Mouse (Mus musculus): ENCODE data around the gene Stxbp3.
"Not testable (repeated sequence)": the region's sequence is repeated elsewhere in the genome, so short reads cannot be mapped to it uniquely, and the experiment has no call there.

Gene Stxbp3

DNA sequence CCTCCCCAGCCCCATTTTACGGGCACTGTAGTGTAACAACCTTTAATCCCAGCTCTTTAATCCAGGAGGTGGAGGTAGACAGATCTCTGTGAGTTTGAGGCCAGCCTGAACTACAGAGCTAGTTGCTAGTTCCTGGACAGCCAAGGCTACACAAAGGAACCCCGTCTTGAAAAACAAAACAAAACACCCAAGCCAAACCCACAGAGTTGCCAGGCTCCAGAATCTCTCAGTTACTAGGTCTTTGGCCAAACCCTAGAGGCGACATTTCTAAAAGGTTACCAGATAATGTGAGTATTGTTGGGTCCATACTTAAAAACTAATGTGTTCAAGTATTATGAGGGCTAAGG, 16.8 kb upstream of the Stxbp3 start:
- DNase-seq (ENCODE audit: low spot score in 2 of 2), result no peak

DNA sequence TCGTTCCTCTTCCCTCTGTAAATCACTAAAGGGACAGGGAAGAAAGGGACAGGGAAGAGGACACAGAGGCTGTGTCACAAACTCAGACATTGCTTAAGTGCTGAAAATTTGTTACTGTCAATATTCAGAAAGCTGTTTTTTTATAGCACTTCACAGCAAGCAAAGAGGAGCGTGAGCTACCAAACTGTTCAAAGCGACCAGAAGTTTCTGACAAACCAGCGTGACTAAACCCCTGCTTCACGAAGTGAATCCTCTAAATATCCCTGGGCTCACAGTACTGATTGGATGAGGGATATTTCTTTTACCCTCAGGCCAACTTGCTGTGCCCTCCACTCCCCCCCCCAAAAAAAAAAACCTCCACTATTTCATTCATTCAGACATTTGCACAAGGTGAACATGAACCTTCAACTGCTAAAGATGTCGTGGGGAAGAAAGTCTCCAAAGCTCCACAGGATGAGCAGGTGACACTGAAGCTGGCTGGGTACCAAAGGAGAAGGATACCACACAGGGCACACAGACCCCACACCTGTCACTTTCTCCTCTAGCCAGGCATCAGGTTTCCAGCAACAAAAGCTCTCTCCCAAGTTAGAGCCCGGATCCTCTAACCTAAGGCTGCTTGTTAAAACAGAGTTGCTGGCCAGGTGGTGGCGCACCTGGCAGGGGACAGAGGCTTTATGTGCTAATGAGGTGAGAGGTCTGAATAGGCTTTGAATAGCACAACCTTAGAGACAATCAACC, 16.2 kb upstream of the Stxbp3 start:
- DNase-seq (ENCODE audit: low spot score in 2 of 2), result no peak

DNA sequence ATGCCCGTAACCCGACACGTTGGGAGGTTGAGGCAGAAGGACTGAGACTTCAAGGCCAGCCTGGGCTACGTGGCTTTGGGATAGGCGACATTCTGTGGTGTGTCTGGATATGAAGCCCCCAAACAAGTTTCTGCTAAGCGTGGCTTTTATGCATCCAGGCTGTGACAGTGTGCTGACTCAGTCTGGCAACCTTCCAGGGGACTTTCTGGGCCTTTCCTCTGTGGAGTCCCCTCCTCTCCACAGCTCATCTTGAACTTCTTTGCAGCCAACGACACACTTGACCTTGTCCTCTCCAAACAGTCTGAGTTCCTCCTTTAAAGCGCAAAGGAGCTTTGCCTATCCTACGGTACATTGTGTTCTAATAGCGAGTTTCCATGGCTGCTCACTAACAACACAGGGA, 15.5 kb upstream of the Stxbp3 start:
- no peak for DNase-seq (ENCODE audit: low spot score in 2 of 2)

DNA sequence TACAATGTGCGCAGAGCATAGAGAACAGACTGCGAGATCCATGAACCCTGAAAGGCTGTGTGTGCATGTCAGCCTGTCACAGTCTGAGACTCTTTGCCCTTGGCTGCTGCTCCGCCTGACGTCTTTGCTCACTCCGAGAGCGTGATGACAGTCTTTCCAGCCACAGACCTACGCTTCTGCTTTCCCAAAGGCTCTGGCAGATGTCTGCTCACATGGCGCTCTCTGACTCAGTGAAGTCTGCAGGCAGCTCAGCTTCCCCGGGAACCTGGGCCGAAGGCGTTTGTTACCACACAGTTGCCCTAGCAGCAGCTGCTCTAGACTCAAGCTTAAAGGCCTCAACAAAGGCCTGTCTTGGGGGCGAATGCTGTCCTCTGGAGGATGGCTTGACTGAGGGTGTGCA, 15.0 kb upstream of the Stxbp3 start:
- DNase-seq (ENCODE audit: low spot score in 2 of 2), result peak; percentile 70 to 79

DNA sequence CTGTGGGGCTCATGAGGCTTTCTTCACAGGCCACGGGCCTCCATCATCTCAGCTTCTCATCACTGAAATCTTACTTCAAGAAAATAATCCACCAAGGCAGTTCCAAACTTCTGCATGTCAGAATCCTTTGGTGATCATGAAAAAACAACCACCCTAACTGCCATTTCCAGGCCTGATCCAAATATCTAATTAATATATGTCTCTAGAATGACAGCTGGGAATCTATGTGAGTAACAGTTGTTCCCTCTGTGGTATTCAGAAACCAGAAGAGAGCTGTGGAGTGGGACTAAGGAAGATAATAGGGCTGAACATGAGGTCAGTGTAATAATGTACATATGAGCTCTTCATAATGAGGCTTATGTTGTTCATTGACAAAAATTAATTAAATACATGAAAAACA, 12.9 kb upstream of the Stxbp3 start:
- no peak for DNase-seq (ENCODE audit: low spot score in 2 of 2)

DNA sequence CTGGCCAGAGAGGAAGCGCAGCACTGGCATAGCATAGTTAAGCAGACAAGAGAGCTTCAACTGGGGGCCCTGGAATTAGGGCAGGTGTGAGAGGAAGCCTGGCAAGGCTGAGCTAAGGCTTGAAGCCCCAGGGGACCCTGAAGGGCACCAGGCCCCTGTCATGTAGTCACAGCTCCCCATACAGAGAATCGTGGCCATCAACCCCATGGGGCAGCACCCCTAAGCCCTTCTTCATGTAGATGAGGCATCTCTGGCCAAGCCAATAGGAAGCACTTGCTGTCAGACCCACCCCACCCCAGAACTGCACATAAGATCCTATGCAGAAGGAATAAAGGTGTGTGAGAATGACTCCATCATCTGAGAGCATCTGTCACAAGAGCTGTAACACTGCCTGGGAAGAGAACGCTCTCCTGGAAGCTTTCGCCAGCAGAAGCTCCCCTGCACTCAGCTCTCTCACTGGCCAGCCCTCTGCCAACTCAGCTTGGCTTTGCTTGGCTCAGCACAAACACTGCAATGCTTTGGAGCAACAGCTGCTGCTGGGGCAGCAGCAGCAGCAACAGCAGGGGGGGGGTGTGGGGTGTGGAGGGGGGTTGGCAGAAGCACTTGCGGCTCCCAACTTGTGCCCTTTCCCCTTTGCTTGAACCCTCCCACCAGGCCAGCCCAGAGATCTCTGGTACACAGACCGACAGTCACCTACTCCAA, 11.8 kb upstream of the Stxbp3 start:
- DNase-seq (ENCODE audit: low spot score in 2 of 2), result no peak

DNA sequence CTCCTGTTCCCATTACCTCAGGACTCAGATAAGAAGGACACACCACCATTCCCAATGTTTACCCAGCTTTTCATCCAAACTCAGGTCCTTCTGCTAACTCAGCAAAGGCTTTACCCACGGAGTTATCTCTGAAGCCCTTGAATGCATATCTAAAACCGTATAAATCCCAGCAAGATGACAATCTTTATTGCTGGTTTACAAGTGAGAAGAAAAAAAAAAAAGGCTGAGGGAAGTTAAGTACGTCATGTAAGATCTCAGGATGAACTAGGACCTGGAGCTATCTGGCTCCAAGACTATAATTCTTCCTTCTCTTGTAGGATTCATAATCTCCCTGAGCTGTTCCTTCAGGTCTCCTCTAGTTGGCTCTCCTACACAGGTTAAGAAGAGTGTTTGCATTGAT, 11.2 kb upstream of the Stxbp3 start:
- DNase-seq (ENCODE audit: low spot score in 2 of 2), result no peak

DNA sequence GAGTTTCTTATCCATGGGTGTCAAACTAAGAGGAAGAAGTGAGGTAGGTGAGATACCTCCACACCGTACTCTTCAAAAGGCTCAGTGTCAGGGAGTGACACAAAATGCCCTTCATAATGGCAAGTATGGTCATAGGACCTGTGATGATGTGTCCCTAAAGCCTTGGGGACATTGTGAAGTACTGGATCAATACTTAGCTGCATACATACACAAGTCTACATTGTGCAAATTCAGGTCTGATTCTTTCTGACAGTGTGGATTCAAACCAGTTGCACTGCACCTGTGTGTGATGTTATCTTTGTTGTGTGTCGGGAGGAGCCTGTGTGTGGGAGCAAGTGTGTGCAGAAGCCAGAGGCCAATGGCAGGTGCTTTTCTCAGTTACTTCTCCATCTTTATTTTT, 10.7 kb upstream of the Stxbp3 start:
- DNase-seq (ENCODE audit: low spot score in 2 of 2), result no peak

DNA sequence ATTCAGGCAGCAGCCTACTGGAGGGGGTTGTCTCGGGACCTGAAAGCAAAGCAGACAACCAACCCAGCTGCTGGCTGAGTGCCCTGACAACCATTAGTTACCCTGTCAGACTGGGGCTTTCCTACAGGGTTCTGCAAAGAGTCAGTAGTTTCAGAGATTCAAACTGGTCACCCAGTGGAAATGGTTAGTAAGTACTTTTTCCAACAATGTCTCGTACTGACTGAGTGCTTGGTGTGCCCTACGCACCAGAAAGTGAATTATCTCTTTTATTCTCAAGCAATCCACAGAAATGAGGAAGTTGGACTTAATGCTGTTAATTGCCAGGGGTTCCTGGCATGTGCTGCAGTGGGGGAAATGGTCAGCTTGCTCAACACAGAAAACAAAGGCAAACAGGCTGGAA, 10.2 kb upstream of the Stxbp3 start:
- DNase-seq (ENCODE audit: low spot score in 2 of 2), result no peak

DNA sequence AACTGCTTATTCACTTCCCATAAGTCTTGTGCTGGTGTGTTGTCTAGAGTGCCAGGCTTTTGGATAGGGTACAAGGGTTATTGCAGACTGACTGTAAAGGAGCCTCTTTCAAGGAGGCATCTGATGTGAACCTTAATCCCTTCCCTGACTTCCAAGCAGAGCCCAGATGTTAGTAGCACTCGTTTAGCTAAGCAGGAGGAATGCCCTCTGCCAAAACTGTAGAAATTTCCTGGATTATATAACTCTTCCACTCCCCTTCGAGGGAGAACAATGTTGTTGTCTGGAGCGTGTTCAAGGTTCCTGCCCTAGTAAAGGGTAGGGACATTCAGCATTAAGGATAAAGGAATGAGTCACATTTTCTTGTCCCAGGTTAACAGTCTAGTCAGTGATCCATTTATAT, 6.3 kb upstream of the Stxbp3 start:
- no peak for DNase-seq (ENCODE audit: low spot score in 2 of 2)

DNA sequence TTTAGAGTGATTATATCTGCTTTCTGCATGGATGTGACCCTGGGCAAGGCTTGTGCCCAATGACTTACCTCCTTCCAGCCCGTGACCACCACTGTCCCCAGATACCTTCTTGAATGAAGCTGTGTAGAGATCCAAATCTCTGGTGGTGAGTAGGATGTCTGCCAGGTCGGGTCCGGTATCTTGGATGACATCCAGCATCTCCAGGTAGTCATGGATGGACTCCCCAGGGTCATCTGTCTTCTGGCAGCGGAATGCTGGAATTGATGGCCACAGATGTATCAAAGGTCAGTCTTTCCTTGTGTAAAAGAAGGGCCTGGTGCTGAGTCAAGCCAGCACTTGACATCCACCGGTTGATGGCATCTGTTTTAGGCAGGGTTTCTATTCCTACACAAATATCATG, 4.2 kb upstream of the Stxbp3 start:
- no peak for DNase-seq (ENCODE audit: low spot score in 2 of 2)

DNA sequence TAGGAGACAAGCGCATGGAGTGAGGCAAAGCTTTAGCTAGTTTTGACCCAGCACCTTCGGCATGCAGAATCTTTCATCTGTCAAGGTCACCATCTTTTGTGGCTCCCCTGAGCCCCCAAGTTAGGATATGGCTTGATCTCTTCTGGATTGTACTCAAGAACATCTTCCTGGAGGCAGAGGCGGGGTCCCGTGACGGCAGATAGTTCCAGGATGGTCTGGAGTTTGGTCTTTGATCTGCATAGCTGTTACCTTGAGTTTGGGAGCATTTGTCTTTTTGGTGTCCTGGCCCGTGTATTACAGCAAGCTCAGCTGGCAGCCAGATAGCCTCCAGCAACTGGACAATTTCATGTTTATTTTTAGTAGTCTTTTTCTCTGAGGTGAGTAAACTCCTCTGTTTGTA, 3.7 kb upstream of the Stxbp3 start:
- no peak for DNase-seq (ENCODE audit: low spot score in 2 of 2)

DNA sequence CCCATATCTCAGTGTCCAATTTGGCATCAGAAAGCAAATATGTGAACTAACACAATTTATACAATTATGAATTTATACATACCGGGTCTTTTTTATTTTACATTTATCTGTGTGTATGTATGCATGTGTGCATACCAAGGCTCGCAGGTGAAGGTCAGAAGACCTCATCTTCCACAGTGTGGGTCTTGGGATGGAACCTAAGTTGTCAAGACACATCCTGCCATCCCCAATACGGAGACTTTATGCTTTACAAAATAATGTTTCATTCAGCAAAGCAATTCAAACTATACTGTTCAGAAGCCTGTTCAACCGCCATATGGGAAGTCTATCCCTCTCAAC, 359 bp upstream of the Stxbp3 start:
- no peak for DNase-seq (ENCODE audit: low spot score in 2 of 2)

DNA sequence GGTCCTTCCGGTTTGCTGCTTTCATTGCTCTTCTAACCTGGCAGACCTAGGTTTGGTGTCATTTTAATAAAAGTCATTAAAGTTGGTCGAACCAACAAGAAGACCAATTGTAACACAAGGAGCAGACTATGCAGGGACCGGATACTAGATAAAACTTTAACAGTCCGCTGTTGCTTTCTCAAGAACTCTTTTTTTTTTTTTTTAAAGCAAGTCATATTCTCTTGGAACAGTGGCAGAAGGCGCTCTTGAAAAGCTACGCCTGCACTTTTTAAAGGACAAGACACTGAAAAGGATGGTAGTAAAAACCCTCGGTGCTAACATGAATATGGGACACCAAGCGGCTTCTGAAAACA, 703 bp downstream of the Stxbp3 start:
- DNase-seq (ENCODE audit: low spot score in 2 of 2), result no peak

DNA sequence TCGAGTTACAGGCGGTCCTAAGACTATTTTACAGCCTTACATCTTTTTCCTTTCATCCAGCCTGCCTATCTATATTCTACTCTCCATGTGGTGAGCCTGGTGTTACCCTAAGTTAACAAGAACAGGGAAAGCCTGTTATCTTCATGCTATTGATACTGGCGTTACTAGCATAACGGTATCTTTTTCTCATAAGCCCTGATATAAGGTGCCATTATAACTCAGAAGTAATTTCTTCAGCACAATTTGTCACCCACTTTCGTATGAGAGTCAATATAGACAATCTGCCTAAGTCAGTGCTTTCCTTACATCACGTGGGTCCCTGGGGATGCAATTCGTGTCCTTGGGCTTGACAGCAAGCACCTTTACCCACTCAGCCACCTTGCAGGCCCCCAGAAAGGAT, 1.3 kb downstream of the Stxbp3 start:
- no peak for DNase-seq (ENCODE audit: low spot score in 2 of 2)

DNA sequence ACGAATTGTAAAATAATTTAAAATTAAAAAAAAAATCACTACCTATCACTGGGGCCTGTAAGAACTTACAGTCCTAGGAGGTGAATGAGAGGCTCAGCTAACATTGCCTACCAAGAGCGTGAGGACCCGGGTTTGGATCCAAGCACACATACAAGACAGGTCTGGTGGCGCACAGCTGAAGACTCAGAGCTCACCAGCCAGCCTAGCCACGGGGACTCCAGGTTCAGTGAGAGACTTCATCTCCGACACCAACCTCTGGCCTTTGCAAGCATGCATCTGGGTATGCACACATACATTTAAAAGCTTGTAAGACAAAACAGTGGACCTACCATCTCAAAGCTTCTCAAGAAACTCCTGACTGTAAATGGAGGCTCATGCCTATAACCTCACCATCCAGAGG, 3.4 kb downstream of the Stxbp3 start:
- DNase-seq (ENCODE audit: low spot score in 2 of 2), result no peak

DNA sequence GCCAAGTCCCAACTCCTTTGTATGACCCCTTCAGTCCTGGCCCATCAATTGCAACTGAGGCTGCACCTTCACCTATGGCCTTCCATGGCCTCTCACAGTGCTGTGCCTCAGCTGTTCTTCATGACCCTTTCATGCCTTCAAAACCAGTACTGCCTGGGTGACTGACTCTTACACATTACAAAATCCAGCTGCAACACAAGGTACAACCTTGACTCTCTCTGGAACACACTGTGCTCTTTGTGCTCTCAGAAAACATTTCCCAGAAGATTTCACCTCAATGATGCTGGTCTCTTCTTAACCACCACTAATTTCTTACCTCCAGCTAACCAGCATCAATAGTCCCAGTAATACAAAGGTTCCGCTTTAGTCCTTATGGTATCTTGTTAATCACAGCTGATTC, 6.6 kb downstream of the Stxbp3 start:
- not testable (repeated sequence) for DNase-seq (ENCODE audit: low spot score in 2 of 2)

DNA sequence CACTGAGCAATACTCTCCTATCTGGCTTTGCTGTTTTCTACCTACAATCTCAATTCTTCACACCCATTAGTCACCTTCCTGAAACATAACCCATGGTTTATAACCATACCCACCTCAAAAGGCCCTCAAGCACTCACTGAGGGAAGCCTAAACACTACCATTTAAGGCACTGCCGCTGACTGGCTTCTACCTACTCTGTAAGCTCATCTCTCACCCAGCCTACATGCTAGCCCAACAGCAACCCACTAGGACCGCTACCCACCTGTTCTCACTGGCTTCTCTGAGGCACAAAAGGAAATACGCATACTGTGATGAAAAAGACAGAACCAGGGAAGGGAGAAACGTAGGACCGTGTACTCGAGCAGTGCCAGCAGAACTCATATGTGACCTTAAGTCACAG, 8.6 kb downstream of the Stxbp3 start:
- no peak for DNase-seq (ENCODE audit: low spot score in 2 of 2)

DNA sequence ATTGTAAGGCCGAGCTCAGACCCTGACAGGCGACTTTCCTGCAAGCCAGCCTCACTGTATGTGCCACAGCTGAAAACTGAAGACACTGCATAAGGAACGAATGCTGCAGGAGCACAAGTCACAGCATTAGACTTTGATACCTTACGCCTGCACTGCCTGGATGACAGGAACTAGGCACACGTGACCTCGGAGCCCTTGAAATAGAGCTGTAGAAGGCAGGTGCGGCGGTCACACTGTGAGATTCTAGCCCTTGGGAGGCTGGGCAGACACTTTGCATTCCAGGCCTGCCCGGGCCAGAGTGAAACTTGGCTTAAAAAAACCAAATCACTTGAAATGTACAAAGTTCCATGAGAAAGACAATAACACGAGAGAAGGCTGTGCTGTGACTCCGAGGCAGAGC, 9.8 kb downstream of the Stxbp3 start:
- DNase-seq (ENCODE audit: low spot score in 2 of 2), result no peak

DNA sequence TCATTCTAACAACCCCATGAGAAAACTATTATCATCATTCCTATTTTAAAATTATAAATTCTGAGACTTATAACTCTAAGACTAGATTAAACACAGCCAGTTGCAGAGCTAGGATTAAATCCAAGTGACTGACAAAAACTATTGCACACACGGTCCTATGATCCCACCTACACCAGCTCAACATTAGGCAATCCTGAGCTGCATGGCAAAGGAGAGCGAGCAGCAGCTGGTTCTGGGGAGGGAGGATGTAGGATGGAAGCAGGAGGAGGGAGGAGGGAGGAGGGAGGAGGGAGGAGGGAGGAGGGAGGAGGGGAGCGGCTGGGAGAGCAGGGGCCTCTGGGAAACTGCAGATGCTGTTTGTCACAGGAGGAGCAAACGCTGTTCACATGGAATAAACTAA, 24.7 kb downstream of the Stxbp3 start:
- DNase-seq (ENCODE audit: low spot score in 2 of 2), result no peak

DNA sequence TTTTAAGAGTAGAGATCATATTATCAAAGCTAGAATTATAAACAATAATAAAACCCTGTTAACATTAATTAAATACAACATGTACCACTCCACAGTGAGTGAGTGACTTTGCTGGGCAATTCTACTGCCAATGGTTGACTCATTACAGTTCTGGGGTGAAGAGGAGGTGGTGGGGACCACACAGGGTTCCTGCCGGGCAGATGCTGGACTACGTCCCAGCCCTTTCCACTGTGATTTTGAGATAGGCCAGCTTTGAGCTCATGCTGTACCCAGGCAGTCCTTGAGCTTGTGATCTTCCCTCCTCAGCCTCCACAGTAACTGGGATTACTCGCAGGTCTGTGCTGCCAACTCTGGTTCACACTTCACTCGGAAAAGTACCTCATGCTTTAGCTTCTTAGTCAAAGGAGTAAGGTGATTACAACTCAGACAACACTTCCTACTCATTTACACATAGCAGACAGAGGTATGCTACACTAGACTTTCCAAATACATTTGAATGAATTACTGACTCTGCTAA, 29.5 kb downstream of the Stxbp3 start:
- no peak for DNase-seq (ENCODE audit: low spot score in 2 of 2)

DNA sequence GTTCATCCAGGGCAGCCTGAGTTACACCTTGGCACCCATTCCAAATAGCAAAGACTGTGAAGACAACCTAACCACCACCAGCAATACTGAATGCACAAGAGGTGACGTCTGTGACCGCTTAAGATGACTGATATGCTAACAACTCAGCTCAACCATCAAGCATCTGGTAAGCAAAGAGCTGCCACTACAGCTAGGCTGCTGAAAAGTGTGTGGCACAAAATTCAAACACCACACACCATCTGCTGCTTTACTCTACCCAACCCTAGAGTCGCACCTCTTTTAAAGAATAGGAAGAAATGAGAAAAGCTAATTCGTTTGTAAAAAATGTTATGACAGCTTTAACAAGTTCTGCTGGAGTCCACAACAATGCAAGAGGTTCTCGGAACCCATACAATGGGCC, 34.7 kb downstream of the Stxbp3 start:
- DNase-seq (ENCODE audit: low spot score in 2 of 2), result no peak

DNA sequence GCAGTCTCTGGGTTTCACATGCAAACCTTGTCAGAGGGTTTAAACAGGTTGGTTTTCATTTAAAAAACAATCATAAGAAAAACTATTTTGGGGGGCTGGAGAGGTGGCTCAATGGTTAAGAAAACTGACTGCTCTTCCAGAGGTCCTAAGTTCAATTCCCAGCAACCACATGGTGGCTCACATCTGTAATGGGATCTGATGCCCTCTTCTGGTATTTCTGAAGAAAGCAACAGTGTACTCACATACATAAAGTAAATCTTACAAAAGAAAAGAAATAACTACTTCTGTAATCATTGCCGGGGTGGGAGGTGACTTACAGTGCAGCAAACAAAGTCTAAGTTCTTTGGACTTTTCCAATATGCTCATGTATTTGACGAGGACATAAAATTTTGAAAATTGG, 42.0 kb downstream of the Stxbp3 start:
- no peak for DNase-seq (ENCODE audit: low spot score in 2 of 2)

DNA sequence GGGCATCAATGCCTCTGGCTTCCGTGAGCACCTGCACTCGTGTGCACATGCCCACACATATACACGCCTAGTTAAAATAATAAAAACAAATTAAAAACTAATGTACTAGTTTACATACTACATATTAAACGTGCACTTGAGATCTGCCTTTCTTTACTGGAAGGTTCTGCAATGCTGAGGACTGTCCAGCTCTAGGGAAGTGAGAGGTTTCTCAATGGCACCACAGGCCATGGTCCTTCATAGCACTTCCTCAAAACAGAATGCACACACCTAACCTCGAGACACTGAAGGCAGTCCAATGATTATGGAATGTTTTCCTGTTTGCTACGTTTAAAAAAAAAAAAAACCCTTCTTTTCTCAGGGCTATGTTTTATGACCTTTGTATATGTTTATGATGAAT, 42.6 kb downstream of the Stxbp3 start:
- DNase-seq (ENCODE audit: low spot score in 2 of 2), result no peak

Data from frontal cortex, postnatal 10 days (tissue).